Mouse (Mus musculus) adrenal gland, adult 2 months (tissue): Measurements from ENCODE around the gene Tmem183a. TPM values are rescaled to one million over a fixed set of nuclear protein-coding genes. Genes with fewer than 3 reads are reported as not detected.
A peak's percentile ranks its signal among the peaks of the same experiment; 100 is the strongest.

Experiments used
- DNase-seq: peaks from one replicate; pipeline ENCODE4 v3.0.0; 2021
- polyA plus RNA-seq: library from polyadenylated mRNA; depleted of rRNA; stranded (reverse); fragments of >200 nt; gene quantifications from 2 replicates; pipeline ENCODE4 v1.2.3, GENCODE M21; 2012
- total RNA-seq, 2 experiments: library from RNA; stranded (reverse); gene quantifications; 2 replicates each; pipeline ENCODE4 v1.2.3; 2021

Gene Tmem183a
- total and polyA plus RNA-seq, 3 experiments = 37.4 to 55.4 (median 50.0) TPM

- DNase-seq = peak; percentile 82
Measured at GRCm38 (mm10) chr1:134344005-134344950, 17.5 kb downstream of the Tmem183a start.

GRCm38 (mm10) chr1:134343567-134343966 lies 18.2 kb downstream of the Tmem183a start:
- no peak for DNase-seq

- no peak for DNase-seq
Measured at GRCm38 (mm10) chr1:134342781-134343310, 18.9 kb downstream of the Tmem183a start.

DNA sequence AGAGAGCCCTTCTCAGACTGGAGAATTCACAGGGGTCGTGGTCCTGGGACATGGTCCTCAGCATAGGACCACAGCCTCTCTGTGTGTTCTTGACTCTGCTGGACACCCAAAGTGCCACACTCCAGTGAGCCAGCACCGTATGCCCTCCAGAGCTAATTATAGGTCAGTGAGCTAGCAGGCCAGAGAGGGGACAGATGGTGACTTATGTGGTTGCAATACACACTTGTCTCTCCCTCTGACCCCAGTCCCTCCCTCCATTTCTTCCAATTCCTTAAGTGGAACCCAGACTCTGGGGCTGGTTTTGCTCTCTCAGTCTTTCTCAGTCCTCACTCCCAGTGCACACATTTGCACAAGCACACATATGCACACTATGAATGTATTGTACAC lies 19.5 kb downstream of the Tmem183a start:
- no peak for DNase-seq

DNA sequence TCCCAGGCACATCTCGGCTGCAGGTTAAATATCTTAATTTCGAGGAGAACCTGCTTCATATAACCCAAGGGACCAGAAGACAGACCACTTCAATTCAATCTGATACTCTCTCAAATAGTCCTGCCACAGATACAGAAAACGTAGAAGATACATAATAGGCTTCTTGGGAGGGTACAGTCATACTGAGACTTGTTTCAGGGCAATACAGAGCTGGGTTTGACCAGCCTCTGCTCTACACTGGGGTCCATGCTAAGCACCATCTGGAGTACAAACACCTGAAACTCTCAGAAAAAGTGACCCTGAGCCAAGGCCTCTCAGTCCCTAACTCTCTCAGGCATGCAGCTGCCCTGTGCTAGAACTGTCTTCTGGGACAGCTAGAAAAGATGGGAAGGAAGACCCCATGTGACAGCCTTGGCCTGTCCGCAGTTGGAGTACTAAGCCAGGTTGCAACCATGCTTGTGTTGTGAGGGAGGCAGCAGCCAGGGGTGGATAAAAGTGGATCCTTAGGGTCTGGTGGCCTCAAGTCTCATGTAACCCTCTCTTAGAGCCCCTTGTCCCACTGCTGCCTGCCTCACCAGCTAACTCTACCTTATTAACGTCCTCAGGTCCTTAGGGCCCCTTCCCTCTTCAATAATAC lies 20.0 kb downstream of the Tmem183a start:
- DNase-seq = no peak

DNA sequence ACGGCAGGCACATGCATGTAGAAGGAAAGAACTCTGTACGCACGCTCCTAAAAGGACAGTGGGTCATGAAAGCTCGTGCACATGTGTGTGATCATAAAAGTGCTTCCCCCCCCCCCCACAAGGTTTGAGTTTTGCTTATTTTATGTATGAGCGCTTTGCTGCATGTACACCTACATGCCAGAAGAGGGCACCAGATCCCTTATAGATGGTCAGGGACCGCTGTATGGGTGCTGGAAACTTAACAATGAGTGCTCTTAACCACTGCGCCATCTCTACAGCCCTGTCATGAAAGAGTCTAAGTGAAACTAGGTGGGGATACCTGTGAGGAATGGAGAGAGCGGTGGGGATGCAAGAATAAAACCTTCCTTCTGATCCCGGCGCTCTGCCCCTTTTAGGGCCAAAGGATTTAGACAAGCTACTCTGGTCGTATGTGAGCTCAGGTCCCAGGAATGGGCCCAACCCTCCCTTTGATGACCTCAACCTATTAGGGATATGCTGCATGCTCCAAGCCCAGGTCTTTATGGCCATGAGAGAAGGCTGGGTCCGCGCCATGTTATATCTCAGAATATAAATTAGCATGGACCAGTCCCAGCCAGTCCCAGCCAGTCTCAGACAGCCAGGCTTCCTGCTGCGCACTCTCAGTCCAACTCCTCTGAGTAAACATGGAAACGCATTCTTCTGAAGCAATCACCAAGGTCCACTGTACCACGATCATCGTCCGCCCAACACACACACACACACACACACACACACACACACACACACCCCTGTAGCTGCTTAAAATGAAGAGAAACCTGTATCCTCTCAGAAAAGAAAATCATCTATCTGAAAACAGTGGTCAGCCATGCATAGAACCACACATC lies 21.8 kb downstream of the Tmem183a start:
- no peak for DNase-seq

- no peak for DNase-seq
Measured at GRCm38 (mm10) chr1:134339162-134339561, 22.6 kb downstream of the Tmem183a start.

- no peak for DNase-seq
Measured at GRCm38 (mm10) chr1:134336958-134337710, 24.6 kb downstream of the Tmem183a start.

GRCm38 (mm10) chr1:134335924-134336810 lies 25.6 kb downstream of the Tmem183a start:
- DNase-seq = no peak

- no peak for DNase-seq
Measured at GRCm38 (mm10) chr1:134335211-134335923, 26.4 kb downstream of the Tmem183a start.

GRCm38 (mm10) chr1:134334111-134334827 lies 27.5 kb downstream of the Tmem183a start:
- DNase-seq = no peak

- DNase-seq = no peak
Measured at GRCm38 (mm10) chr1:134333371-134334110, 28.2 kb downstream of the Tmem183a start.

- peak; percentile 19 for DNase-seq
Measured at GRCm38 (mm10) chr1:134332770-134333271, 29.0 kb downstream of the Tmem183a start, which contains the start of gene Ppfia4. Ppfia4 (minus strand) TSS chr1:134332928.

GRCm38 (mm10) chr1:134331879-134332635 lies 29.7 kb downstream of the Tmem183a start:
- peak; percentile 60 for DNase-seq

- no peak for DNase-seq
Measured at GRCm38 (mm10) chr1:134326841-134327346, 34.9 kb downstream of the Tmem183a start.

GRCm38 (mm10) chr1:134322591-134322990 lies 39.2 kb downstream of the Tmem183a start:
- peak; percentile 28 for DNase-seq
